23 mouse cellular contexts compared by ENCODE assay signal in the genomic region with DNA sequence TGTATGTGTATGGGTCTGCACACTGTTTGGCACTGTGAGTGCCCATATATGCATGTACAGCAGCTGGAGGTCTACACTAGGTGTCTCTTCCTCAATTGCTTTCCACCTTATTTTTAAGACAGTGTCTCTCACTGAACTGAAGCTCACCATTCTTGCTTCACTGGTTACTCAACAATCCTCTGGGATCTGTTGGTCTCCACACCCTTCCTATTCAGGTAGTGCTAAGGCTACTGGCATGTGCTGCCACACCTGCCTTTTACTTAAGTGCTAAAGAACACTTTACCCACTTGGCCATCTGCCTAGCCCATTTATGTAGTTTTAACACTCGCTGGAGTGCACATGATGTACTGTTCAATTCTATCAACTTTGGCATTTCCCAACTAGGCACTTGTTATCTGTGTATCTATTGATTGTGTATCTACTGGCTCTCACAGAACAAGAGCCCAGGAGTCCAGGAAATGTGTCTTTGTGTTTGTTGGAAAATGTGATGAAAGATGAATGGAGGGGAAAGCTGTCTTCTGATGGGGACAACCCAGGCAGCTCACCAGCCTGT.
DNase-seq lines count a peak whose midpoint lies in the region; ATAC-seq lines count a peak whose summit lies in the region.
"Had no signal": no experiment of that assay in that cellular context is flagged by ENCODE, and none has a peak within 500 bp of the region (broad histone marks: within the 10 kb centered on the region; RNA-seq: fewer than 3 reads in every experiment).

No protein-coding gene starts in this region.

- ATAC-seq in embryonic facial prominence, embryonic 14.5 days (ENCODE audit: low read depth) = no peak
- peak; percentile 76 for ATAC-seq in lung, embryonic 16.5 days (ENCODE audit: low read depth)
- ATAC-seq: CD4-positive, CD25-positive, alpha-beta regulatory T cell, adult 4 months; forebrain, embryonic 16.5 days had no signal

- peaks cover 3% of the 10 kb centered on the region; the same call in 1 of the 2 replicates for H3K27me3 ChIP-seq in embryonic facial prominence, embryonic 14.5 days (replicated peaks; ENCODE audit: control insufficient read depth, insufficient read depth, low read length)
- peaks cover 78% of the 10 kb centered on the region for H3K27me3 ChIP-seq in embryonic facial prominence, embryonic 10.5 days (replicated peaks; ENCODE audit: low read depth, poor library complexity, severe bottlenecking)
- no peaks in the 10 kb centered on the region for H3K27me3 ChIP-seq in lung, embryonic 16.5 days (ENCODE audit: control insufficient read depth, insufficient read depth, low read depth, low read length)
- H3K27me3 ChIP-seq: hindbrain, embryonic 15.5 days had no signal

- no peaks in the 10 kb centered on the region for H3K4me1 ChIP-seq in embryonic facial prominence, embryonic 14.5 days (ENCODE audit: control insufficient read depth, insufficient read depth, low read length)
- H3K4me1 ChIP-seq in embryonic facial prominence, embryonic 10.5 days = no peaks in the 10 kb centered on the region
- H3K4me1 ChIP-seq in lung, embryonic 16.5 days (replicated peaks; ENCODE audit: control insufficient read depth, insufficient read depth, low read length) = no peaks in the 10 kb centered on the region
- H3K4me1 ChIP-seq: embryonic facial prominence, embryonic 15.5 days; forebrain, embryonic 12.5 days; heart, embryonic 13.5 days; hindbrain, embryonic 15.5 days had no signal

- no peaks in the 10 kb centered on the region for H3K9me3 ChIP-seq in embryonic facial prominence, embryonic 14.5 days (ENCODE audit: control insufficient read depth, low read length)
- no peaks in the 10 kb centered on the region for H3K9me3 ChIP-seq in embryonic facial prominence, embryonic 10.5 days
- H3K9me3 ChIP-seq in lung, embryonic 16.5 days (ENCODE audit: control insufficient read depth, low read length) = no peaks in the 10 kb centered on the region
- H3K9me3 ChIP-seq: embryonic facial prominence, embryonic 15.5 days; forebrain, embryonic 12.5 days; G1E; heart, embryonic 13.5 days; hindbrain, embryonic 15.5 days had no signal

- no peak overlapping the region for H3K4me3 ChIP-seq in embryonic facial prominence, embryonic 14.5 days (ENCODE audit: low read depth, low read length)
- H3K4me3 ChIP-seq in embryonic facial prominence, embryonic 10.5 days = no peak overlapping the region
- no peak overlapping the region for H3K4me3 ChIP-seq in lung, embryonic 16.5 days (ENCODE audit: low read length)
- H3K4me3 ChIP-seq: embryonic facial prominence, embryonic 15.5 days; forebrain, embryonic 12.5 days; heart, embryonic 13.5 days; hindbrain, embryonic 15.5 days had no signal

- 69% methylated on average over 1 of the region's 1 CpGs for WGBS in embryonic facial prominence, embryonic 14.5 days
- WGBS in embryonic facial prominence, embryonic 10.5 days = 72% methylated on average over 1 of the region's 1 CpGs
- 47% methylated on average over 1 of the region's 1 CpGs for WGBS in lung, embryonic 16.5 days

- no peak overlapping the region for H3K4me2 ChIP-seq in embryonic facial prominence, embryonic 14.5 days (ENCODE audit: low read depth, low read length)
- no peak overlapping the region for H3K4me2 ChIP-seq in lung, embryonic 16.5 days (ENCODE audit: low read depth, low read length)
- H3K4me2 ChIP-seq: embryonic facial prominence, embryonic 15.5 days; forebrain, embryonic 12.5 days; heart, embryonic 13.5 days; hindbrain, embryonic 15.5 days had no signal

- DNase-seq in embryonic facial prominence, embryonic 14.5 days (ENCODE audit: low spot score) = peak; percentile 3
- no peak for DNase-seq in embryonic facial prominence, embryonic 10.5 days (ENCODE audit: low spot score)
- peak; percentile 5 for DNase-seq in fat pad, adult 2 months (ENCODE audit: extremely low read depth, low read depth, low spot score)
- peak; percentile 9 for DNase-seq in lung, postnatal 25 days (ENCODE audit: low spot score)
- DNase-seq in gastrocnemius, adult 8-10 months (ENCODE audit: low spot score in 2 of 2) = no peak
- DNase-seq in adrenal gland, postnatal 25 days = no peak
- no peak for DNase-seq in gastrocnemius, postnatal 10 days
- DNase-seq: adrenal gland, postnatal 14 days; B cell, adult 2 months; cerebellum, adult 18-20 months; cerebellum, adult 9-11 months; cerebellum, postnatal 36 days; gastrocnemius, postnatal 36 days; heart, adult 11 months; heart, postnatal 36 days had no signal

- H3K27ac ChIP-seq in embryonic facial prominence, embryonic 14.5 days (replicated peaks; ENCODE audit: low read depth, low read length) = no peak overlapping the region
- H3K27ac ChIP-seq in embryonic facial prominence, embryonic 10.5 days (replicated peaks) = no peak overlapping the region
- H3K27ac ChIP-seq in lung, embryonic 16.5 days (ENCODE audit: low read length) = no peak overlapping the region
- H3K27ac ChIP-seq: embryonic facial prominence, embryonic 15.5 days; forebrain, embryonic 12.5 days; heart, embryonic 13.5 days; hindbrain, embryonic 15.5 days had no signal

- H3K9ac ChIP-seq in embryonic facial prominence, embryonic 14.5 days (ENCODE audit: low read depth, low read length) = no peak overlapping the region
- H3K9ac ChIP-seq in lung, embryonic 16.5 days (ENCODE audit: low read length) = no peak overlapping the region
- H3K9ac ChIP-seq: embryonic facial prominence, embryonic 15.5 days; forebrain, embryonic 12.5 days; heart, embryonic 13.5 days; hindbrain, embryonic 15.5 days had no signal

- no peaks in the 10 kb centered on the region for H3K36me3 ChIP-seq in embryonic facial prominence, embryonic 14.5 days (ENCODE audit: control insufficient read depth, insufficient read depth, low read length)
- H3K36me3 ChIP-seq in embryonic facial prominence, embryonic 10.5 days (replicated peaks) = no peaks in the 10 kb centered on the region
- H3K36me3 ChIP-seq in lung, embryonic 16.5 days (ENCODE audit: control insufficient read depth, insufficient read depth, low read length) = no peaks in the 10 kb centered on the region
- H3K36me3 ChIP-seq: embryonic facial prominence, embryonic 15.5 days; forebrain, embryonic 12.5 days; G1E; heart, embryonic 13.5 days; hindbrain, embryonic 15.5 days had no signal

Comparison
In these comparisons a context has a peak if more than half of its experiments do, and no peak if none do; other contexts are left out.
1. DNase-seq: peak in embryonic facial prominence, embryonic 14.5 days (single experiment), fat pad, adult 2 months (single experiment) and lung, postnatal 25 days (single experiment); none in embryonic facial prominence, embryonic 10.5 days (single experiment), gastrocnemius, adult 8-10 months (0 of 2), adrenal gland, postnatal 25 days (single experiment) and gastrocnemius, postnatal 10 days (single experiment).